Mouse (Mus musculus) liver, embryonic 18 days (tissue): ENCODE measurements around the gene 5530400C23Rik. TPM values are rescaled to one million over a fixed set of nuclear protein-coding genes. Genes with fewer than 3 reads are reported as not detected.

Experiments used
- polyA plus RNA-seq: library from polyadenylated mRNA; depleted of rRNA; stranded (reverse); fragments of >200 nt; gene quantifications from 2 replicates; pipeline ENCODE4 v1.2.3, GENCODE M21; 2012; rRNA removed

Gene 5530400C23Rik
- not detected in 2 replicates for polyA plus RNA-seq

DNA sequence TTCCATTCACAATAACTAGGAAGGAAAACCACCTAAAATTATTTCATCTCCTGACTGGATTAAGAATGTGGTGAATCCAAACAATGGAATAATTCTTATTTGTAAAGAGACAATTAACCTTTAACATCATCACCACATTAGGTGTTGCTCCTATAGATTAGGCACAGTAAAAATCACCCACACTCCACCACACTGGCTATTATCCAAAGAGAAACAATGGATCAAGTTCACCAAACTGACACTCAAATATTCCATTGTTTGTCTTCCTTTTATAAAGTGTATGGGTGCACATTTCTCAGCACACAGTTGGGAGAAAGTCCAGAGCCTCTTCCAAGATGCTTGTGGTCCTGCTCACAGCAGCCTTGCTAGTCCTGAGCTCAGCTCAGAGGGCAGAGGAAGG, at the start of gene 5530400C23Rik:
5530400C23Rik (plus strand) TSS at position 301 of the 400 bp plus-strand sequence.

Other genes starting within 250 kb of the 5530400C23Rik start
- gene Tas2r140, start 236.4 kb upstream of the 5530400C23Rik start, polyA plus RNA-seq, result not detected in 2 replicates
- gene Smim10l1, start 187.3 kb upstream of the 5530400C23Rik start, polyA plus RNA-seq, result 23.3 and 24.7 TPM in 2 replicates